Mouse (Mus musculus): ENCODE results near the gene Uimc1. TPM values are rescaled to one million over a fixed set of nuclear protein-coding genes. Genes with fewer than 3 reads are reported as not detected.

The Uimc1 gene
- total and polyA plus RNA-seq, 2 experiments from 2014 or later, result 11.1 to 12.5 TPM

DNA sequence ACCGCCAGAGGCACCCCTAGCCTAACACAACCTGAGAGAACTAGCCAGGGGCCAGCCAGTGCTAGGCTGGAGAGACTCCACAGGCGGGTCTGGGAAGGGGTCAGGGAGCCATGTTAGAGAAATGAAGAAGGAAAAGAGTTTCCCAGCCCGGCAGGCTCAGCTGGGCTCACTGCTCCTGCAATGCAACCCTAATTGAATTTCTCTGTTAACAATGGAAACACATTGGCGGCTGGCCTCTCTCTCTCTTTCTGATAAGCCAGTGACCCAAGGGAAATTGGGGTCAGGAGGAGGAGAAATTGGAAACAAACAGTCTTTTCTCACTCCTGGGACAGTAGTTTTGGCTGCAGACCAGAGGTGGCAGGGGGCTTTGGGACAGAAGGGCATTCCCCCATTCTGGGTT is 105.5 kb downstream of the Uimc1 start:
- no peaks in the 10 kb centered on the region for H3K36me3 ChIP-seq (replicated peaks; ENCODE audit: control insufficient read depth, insufficient read depth, low read length)
- DNase-seq (ENCODE audit: low spot score), result peak; percentile 10
- H3K4me1 ChIP-seq (ENCODE audit: control insufficient read depth, insufficient read depth), result no peaks in the 10 kb centered on the region
- no peak overlapping the region for H3K4me3 ChIP-seq (ENCODE audit: low read depth, low read length)
- H3K9ac ChIP-seq (replicated peaks; ENCODE audit: low read depth, low read length), result no peak overlapping the region
- no peak for ATAC-seq (ENCODE audit: insufficient read depth, low read depth)
- no peak overlapping the region for H3K4me2 ChIP-seq (ENCODE audit: low read depth, low read length)
- 0 out of 2 replicates have a peak, but pooled peaks cover 4% of the 10 kb centered on the region for H3K27me3 ChIP-seq (ENCODE audit: control insufficient read depth, insufficient read depth, low read length)
- no peak overlapping the region for H3K27ac ChIP-seq (ENCODE audit: low read depth)
- H3K9me3 ChIP-seq (replicated peaks; ENCODE audit: control insufficient read depth, low read length), result no peaks in the 10 kb centered on the region
- 24% methylated on average over 4 of the region's 4 CpGs for WGBS
- TF ChIP-seq EP300 (IDR thresholded peaks at IDR 0.05; ENCODE audit: low read depth) (no peak), CTCF (IDR thresholded peaks at IDR 0.05; ENCODE audit: low read depth) (no peak)

DNA sequence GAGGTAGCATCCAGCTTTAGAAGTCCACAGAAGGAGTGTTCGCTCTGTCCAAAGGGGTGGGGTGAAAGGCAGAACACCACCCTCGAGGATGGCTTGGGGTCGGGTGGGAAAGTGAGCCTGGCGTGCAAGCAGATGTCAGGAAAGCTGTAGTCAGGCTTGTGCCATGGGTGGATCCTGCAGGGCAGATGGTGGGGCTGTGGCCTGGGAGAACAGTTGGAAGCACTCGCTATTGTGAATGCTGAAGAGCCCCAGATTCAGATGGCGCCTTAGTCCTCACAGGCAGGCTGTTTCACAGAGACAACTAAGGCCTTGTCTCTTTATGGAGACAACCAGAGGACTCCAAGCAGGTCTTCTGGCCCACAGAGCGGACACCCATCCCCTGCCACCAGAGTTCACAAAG is 107.9 kb downstream of the Uimc1 start:
- H3K4me1 ChIP-seq (ENCODE audit: control insufficient read depth, insufficient read depth), result no peaks in the 10 kb centered on the region
- ATAC-seq (ENCODE audit: insufficient read depth, low read depth), result no peak
- no peaks in the 10 kb centered on the region for H3K36me3 ChIP-seq (replicated peaks; ENCODE audit: control insufficient read depth, insufficient read depth, low read length)
- 76% methylated on average over 7 of the region's 7 CpGs for WGBS
- no peak overlapping the region for H3K4me3 ChIP-seq (ENCODE audit: low read depth, low read length)
- 0 out of 2 replicates have a peak, but pooled peaks cover 4% of the 10 kb centered on the region for H3K27me3 ChIP-seq (ENCODE audit: control insufficient read depth, insufficient read depth, low read length)
- no peak overlapping the region for H3K27ac ChIP-seq (ENCODE audit: low read depth)
- H3K9me3 ChIP-seq (replicated peaks; ENCODE audit: control insufficient read depth, low read length), result no peaks in the 10 kb centered on the region
- TF ChIP-seq EP300 (IDR thresholded peaks at IDR 0.05; ENCODE audit: low read depth) (no peak), CTCF (IDR thresholded peaks at IDR 0.05; ENCODE audit: low read depth) (no peak)
- H3K4me2 ChIP-seq (ENCODE audit: low read depth, low read length), result no peak overlapping the region
- DNase-seq (ENCODE audit: low spot score), result no peak
- no peak overlapping the region for H3K9ac ChIP-seq (replicated peaks; ENCODE audit: low read depth, low read length)

DNA sequence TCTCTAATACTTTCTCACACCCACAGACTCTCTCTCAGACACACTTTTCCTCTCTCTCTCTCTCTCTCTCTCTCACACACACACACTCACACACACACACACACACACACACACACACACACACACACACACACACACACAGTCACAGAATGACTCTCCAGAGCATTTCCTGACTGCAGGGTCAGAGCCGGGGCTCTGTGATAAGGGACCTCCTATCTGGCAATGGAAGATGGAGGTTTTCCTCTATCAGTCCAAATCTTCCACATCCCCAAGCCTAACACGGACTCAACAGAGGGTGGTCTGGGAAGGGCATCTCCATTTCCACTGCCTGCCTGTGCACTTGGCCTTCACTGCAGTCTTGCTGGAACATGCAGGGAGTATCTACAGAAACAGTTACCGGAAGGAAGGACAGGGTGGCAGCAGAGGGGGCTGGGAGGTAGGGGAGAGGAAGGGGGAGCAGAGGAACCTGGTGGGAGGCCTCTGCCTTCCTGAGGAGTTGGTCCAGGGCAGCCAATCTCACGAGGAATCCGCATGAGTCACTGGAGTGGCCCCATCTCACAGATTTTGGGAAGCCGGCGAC is 111.8 kb downstream of the Uimc1 start:
- Histone ChIP-seq H3K9me3 (replicated peaks; ENCODE audit: control insufficient read depth, low read length) (no peaks in the 10 kb centered on the region), H3K4me3 (ENCODE audit: low read depth, low read length) (no peak overlapping the region), H3K27me3 (ENCODE audit: control insufficient read depth, insufficient read depth, low read length) (0 out of 2 replicates have a peak, but pooled peaks cover 4% of the 10 kb centered on the region), H3K4me2 (ENCODE audit: low read depth, low read length) (no peak overlapping the region), H3K9ac (replicated peaks; ENCODE audit: low read depth, low read length) (no peak overlapping the region), H3K27ac (ENCODE audit: low read depth) (no peak overlapping the region), H3K4me1 (ENCODE audit: control insufficient read depth, insufficient read depth) (no peaks in the 10 kb centered on the region), H3K36me3 (replicated peaks; ENCODE audit: control insufficient read depth, insufficient read depth, low read length) (no peaks in the 10 kb centered on the region)
- WGBS, result 30% methylated on average over 7 of the region's 7 CpGs
- no peak for TF ChIP-seq CTCF (IDR thresholded peaks at IDR 0.05; ENCODE audit: low read depth)
- TF ChIP-seq EP300 (IDR thresholded peaks at IDR 0.05; ENCODE audit: low read depth), result no peak
- no peak; the same call in 1 of the 2 replicates for ATAC-seq (ENCODE audit: insufficient read depth, low read depth)
- DNase-seq (ENCODE audit: low spot score), result no peak

DNA sequence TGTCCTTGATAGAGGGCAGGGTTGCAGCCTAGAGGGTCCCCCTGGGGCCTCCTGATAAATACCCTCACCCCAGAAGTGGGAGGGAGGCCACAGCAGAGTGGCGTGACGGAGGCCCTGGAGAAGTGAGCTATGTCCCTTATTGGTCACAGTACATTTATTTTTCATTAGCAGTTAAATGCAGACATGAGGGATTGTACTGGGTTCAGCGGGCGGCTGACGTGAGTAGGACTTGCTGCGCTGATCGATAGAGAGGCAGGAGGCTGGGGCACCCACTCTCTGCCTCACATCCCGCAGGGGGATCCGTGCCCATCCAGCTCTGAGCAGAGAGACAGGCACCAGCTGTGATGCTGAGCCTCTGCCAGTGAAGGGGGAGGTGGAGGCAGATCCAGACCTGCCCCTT is 112.7 kb downstream of the Uimc1 start:
- TF ChIP-seq CTCF (IDR thresholded peaks at IDR 0.05; ENCODE audit: low read depth), result no peak
- no peak for TF ChIP-seq EP300 (IDR thresholded peaks at IDR 0.05; ENCODE audit: low read depth)
- H3K4me3 ChIP-seq (ENCODE audit: low read depth, low read length), result no peak overlapping the region
- no peaks in the 10 kb centered on the region for H3K9me3 ChIP-seq (replicated peaks; ENCODE audit: control insufficient read depth, low read length)
- no peak overlapping the region for H3K9ac ChIP-seq (replicated peaks; ENCODE audit: low read depth, low read length)
- no peaks in the 10 kb centered on the region for H3K36me3 ChIP-seq (replicated peaks; ENCODE audit: control insufficient read depth, insufficient read depth, low read length)
- WGBS, result 81% methylated on average over 9 of the region's 9 CpGs
- no peak for DNase-seq (ENCODE audit: low spot score)
- no peak for ATAC-seq (ENCODE audit: insufficient read depth, low read depth)
- no peak overlapping the region for H3K4me2 ChIP-seq (ENCODE audit: low read depth, low read length)
- no peak overlapping the region for H3K27ac ChIP-seq (ENCODE audit: low read depth)
- 0 out of 2 replicates have a peak, but pooled peaks cover 4% of the 10 kb centered on the region for H3K27me3 ChIP-seq (ENCODE audit: control insufficient read depth, insufficient read depth, low read length)
- H3K4me1 ChIP-seq (ENCODE audit: control insufficient read depth, insufficient read depth), result no peaks in the 10 kb centered on the region

DNA sequence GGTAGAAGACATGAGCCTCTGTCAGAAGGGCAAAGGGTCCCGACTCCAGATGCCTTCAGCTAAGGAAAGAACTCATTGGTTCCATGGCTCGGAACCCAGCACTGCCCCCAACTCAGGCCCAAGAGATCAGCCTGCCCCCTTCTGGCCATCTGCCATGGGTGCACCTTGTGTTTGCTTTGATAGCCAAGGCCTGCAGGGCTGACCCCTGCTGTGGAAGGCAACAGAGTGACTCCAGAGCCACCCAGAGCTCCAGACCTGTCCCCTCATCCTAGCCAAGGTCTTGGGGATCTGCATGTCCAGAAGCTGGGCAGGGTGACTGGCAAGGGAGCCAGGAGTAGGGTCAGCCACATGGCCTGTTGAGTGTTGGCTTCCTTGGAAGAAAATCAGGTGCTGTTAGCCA is 116.5 kb downstream of the Uimc1 start:
- Histone ChIP-seq H3K4me3 (ENCODE audit: low read depth, low read length) (no peak overlapping the region), H3K36me3 (replicated peaks; ENCODE audit: control insufficient read depth, insufficient read depth, low read length) (no peaks in the 10 kb centered on the region), H3K27ac (ENCODE audit: low read depth) (no peak overlapping the region), H3K4me2 (ENCODE audit: low read depth, low read length) (no peak overlapping the region), H3K4me1 (ENCODE audit: control insufficient read depth, insufficient read depth) (no peaks in the 10 kb centered on the region), H3K27me3 (ENCODE audit: control insufficient read depth, insufficient read depth, low read length) (peaks cover 11% of the 10 kb centered on the region; the same call in 1 of the 2 replicates), H3K9me3 (replicated peaks; ENCODE audit: control insufficient read depth, low read length) (no peaks in the 10 kb centered on the region), H3K9ac (replicated peaks; ENCODE audit: low read depth, low read length) (no peak overlapping the region)
- DNase-seq (ENCODE audit: low spot score) (no peak), ATAC-seq (ENCODE audit: insufficient read depth, low read depth) (no peak)
- 56% methylated on average over 2 of the region's 2 CpGs for WGBS
- TF ChIP-seq CTCF (IDR thresholded peaks at IDR 0.05; ENCODE audit: low read depth), result no peak
- no peak for TF ChIP-seq EP300 (IDR thresholded peaks at IDR 0.05; ENCODE audit: low read depth)

DNA sequence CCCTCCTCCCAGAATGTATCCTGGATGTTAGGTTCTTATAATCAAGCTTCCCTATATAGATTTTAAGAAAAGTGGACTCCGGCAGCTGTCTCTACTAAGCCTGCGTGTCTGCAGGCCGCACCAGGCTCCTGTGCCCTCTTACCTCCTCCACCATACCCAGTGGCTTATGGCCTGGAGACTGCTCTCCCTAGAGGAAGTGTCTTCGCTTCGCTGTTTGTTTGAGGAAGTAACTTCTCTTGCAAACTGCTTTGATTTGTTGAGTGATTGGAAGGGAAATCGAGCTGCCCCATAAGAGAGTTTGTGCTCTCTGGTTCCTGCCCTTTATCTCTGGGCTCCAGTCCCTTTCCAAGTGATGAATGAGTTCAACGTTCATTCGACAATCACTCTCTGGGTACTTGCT is 117.1 kb downstream of the Uimc1 start:
- Histone ChIP-seq H3K9ac (replicated peaks; ENCODE audit: low read depth, low read length) (no peak overlapping the region), H3K9me3 (replicated peaks; ENCODE audit: control insufficient read depth, low read length) (no peaks in the 10 kb centered on the region), H3K4me2 (ENCODE audit: low read depth, low read length) (no peak overlapping the region), H3K4me3 (ENCODE audit: low read depth, low read length) (no peak overlapping the region), H3K27me3 (ENCODE audit: control insufficient read depth, insufficient read depth, low read length) (peaks cover 11% of the 10 kb centered on the region; the same call in 1 of the 2 replicates), H3K4me1 (ENCODE audit: control insufficient read depth, insufficient read depth) (no peaks in the 10 kb centered on the region), H3K27ac (ENCODE audit: low read depth) (no peak overlapping the region), H3K36me3 (replicated peaks; ENCODE audit: control insufficient read depth, insufficient read depth, low read length) (no peaks in the 10 kb centered on the region)
- no peak for TF ChIP-seq EP300 (IDR thresholded peaks at IDR 0.05; ENCODE audit: low read depth)
- no peak for TF ChIP-seq CTCF (IDR thresholded peaks at IDR 0.05; ENCODE audit: low read depth)
- ATAC-seq (ENCODE audit: insufficient read depth, low read depth) (no peak), DNase-seq (ENCODE audit: low spot score) (no peak)
- 59% methylated on average over 8 of the region's 8 CpGs for WGBS
